Mouse (Mus musculus): ENCODE measurements around the gene Gm20521.

The Gm20521 gene

DNA sequence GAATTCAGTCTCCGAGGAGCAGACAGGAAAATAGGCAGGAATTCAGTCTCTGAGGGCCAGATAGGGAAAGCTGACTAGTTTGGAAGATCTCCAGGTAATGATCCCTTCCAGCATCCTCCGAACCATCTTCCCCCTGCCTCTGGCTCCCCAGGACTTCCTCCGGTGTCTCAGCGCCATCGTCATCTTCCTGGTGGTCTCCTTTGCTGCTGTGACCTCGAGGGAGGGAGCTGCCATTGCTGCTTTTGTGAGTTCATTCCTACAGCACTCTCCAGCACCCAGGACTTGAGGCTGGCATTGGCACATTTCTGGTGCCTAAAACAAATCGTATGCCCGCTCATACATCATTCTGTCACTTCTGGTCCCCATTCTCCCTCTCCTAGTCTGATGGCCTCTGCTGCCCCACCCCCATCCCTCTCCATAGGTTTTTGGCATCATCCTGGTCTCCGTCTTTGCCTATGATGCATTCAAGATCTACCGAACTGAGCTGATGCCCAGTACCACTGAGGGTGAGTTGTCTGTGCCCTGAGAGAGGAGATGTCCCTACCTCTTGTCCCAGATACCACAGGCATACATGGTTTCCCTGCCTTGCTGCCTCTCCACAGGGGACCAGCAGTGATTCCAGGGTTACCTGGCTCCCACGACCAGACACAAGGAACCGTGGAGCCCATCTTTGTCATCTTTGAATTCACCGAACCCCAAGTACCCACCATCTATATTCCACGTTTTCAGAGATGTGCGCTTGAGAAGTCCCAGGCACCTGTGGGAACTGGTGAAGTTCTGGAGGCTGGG, 55.4 kb downstream of the Gm20521 start:
- no peak for TF ChIP-seq GATA4 (IDR thresholded peaks at IDR 0.05; ENCODE audit: insufficient replicate concordance, low read length)

- TF ChIP-seq GATA4 (IDR thresholded peaks at IDR 0.05; ENCODE audit: insufficient replicate concordance, low read length): no peak
Measured at GRCm38 (mm10) chr14:54939434-54940175, 56.4 kb downstream of the Gm20521 start.

DNA sequence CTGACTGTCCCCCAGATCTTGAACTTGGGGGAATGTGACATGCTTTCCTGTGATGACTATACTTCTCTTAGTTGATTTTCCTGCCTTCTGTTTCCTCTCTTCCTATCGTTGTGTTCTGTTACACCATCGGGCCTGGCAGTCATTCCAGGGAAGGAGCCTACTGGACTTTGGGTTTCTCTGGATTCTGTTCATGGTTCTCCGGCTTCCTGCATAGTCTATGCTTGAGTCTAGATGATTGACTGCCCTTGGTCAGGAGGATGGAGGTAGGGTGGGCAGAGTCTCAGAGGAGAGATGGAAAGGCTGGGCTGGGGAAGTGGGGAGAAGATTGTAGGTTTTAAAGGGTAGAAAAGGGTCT, 56.9 kb downstream of the Gm20521 start:
- TF ChIP-seq GATA4 (IDR thresholded peaks at IDR 0.05; ENCODE audit: insufficient replicate concordance, low read length): no peak

DNA sequence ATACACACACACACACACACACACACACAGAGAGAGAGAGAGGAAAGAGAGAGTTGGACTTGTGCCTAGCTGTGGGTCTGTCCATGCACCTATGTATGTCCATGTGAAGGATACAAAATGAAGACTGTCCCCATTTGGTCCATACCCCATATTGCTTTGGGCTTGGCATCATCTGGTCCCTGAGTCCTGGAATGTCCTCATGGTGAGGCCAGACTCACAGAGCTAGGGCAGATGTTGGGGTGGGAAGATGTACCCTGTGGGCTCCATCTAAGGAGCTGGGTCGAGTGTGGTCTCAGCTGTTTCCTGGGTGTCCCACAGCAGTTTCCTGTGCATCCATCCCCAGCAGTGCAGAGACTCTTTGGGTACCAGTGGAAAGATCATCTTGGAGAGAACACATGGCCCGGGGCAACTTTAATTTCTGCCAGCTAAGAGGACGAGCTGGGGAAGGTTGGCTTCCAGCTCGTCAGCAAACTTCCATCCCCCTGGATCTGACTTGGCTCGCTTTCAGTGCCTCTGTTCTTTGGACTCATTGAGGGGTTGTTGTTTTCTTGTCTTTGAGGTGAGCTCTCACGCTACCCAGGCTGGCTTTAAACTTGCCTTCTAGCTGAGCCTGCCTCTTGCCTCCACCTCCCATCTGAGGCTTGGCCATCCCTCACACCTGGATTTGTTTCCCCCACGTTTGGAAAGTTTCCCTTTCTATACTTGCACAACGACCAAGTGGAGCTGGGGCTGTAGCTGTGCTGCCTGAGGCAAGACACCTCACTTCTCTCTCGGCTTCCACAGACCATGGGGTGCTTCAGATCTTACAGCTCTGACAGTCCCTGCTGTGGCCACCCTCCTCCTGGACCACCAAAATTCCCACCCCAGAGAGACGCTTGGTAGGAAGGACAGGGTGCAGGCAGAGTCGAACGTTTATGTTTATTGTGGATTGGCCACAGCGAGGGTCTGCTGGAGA, 58.1 kb downstream of the Gm20521 start:
- TF ChIP-seq GATA4 (IDR thresholded peaks at IDR 0.05; ENCODE audit: insufficient replicate concordance, low read length): no peak

- no peak for TF ChIP-seq GATA4 (IDR thresholded peaks at IDR 0.05; ENCODE audit: insufficient replicate concordance, low read length)
Measured at GRCm38 (mm10) chr14:54942479-54942878, 59.2 kb downstream of the Gm20521 start.

- TF ChIP-seq GATA4 (IDR thresholded peaks at IDR 0.05; ENCODE audit: insufficient replicate concordance, low read length): no peak
Measured at GRCm38 (mm10) chr14:54943971-54944370, 60.7 kb downstream of the Gm20521 start.

DNA sequence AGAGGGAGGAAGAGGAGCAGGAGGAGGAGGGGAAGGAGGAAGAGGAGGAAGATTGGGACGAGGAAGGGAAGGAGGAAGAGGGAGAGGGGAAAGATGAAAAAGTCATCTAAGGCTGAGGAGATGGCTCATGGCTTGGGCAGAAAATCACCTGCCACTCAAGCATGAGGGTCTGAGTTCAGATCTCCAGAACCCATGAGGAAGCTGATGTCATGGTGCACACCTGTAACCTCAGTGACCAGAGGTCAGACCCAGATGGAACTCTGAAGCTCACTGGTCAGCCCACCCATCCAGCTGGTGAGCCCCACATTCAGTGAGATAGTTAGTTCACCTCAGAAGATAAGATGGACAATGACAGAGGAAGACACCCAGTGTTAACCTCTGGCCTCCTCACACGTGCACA, 61.7 kb downstream of the Gm20521 start:
- TF ChIP-seq GATA4 (IDR thresholded peaks at IDR 0.05; ENCODE audit: insufficient replicate concordance, low read length): no peak

DNA sequence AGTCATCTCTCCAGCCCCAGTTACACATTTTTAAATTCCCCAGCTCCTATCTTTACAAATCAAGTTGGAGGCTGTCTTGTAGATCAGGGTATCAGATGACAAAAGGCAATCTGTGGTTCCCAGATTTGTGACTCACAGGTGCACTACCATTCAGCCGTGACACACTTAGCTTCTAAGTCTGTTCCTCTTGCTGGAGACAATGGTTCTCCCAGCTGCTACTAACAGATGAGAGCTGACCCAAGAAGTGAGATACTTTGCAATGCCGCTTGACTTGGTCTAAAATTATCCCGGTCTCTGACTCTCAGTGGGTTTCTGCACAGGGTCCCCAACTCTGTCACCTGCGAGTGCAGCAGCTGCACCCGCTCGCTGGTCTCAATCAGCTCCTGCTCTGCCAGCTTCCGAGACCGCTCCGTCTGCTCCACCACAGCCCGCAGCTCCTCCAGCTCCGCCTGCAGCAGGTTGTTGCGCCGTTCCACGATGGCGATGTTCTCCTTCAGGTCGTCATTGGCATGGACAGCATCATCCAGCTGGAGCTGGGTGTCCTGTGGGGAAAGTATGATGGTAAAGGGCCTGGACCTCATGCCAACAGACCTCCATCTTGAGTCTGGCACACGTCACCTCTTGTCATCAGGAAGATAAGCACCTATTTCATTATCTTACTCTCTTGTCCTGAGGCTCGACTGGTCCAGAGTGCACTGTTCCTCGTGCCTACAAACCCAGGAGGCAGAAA, 62.9 kb downstream of the Gm20521 start:
- no peak for TF ChIP-seq GATA4 (IDR thresholded peaks at IDR 0.05; ENCODE audit: insufficient replicate concordance, low read length)
